Mouse (Mus musculus) layer of hippocampus, postnatal 10 days (tissue): Measurements from ENCODE around the gene Dnmt1. TPM values are rescaled to one million over a fixed set of nuclear protein-coding genes. Genes with fewer than 3 reads are reported as not detected.
"Not testable (repeated sequence)": the region's sequence is repeated elsewhere in the genome, so short reads cannot be mapped to it uniquely, and the experiment has no call there.

Experiments used
- DNase-seq, 2 experiments: peaks; one replicate each; pipeline ENCODE4 v3.0.0; 2021; ENCODE audit warnings: low spot score in 2 of 2
- long read RNA-seq: library from polyadenylated mRNA; stranded (forward); transcript quantifications from one replicate; pipeline ENCODE4 v2.0.0, GENCODE M21; 2023
- total RNA-seq, 2 experiments: library from RNA; stranded (reverse); gene quantifications; 2 replicates each; pipeline ENCODE4 v1.2.3; 2021

Dnmt1 gene
- total RNA-seq: 10 to 100 TPM; 47.4 to 52.1 TPM
- long read RNA-seq, full-length matches to known transcripts: 4 of 25 reads
- long read RNA-seq, partial matches to known transcripts: 19 of 25 reads
- long read RNA-seq, other reads (novel, unspliced or antisense): 2 of 25 reads

DNA sequence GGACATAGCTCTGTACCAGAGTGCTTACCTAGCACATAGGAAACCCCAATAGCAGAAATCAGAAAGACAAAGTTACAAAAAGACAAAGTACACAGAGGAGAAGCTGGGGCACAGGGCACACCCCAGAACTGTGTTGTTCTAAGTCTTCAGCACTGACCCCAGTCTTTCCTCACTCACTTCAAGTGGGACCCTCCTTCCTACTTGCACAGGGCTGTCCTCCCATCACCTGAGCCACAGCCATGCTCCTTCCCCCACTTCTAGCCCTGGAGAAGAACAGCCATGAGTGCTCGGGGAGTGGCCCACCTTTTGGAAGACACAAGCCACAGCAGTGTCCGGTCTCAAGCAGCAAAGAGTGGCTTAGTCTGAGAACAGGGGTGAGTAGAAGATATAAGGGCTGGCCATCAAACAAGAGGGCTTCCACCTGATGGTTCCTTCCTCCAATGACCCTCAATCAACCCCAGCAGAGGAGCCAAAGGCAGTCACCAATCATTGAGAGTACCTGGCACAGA lies at the start of gene Dnmt1:
Gene Dnmt1 (minus strand): TSS at position 459 of the 509 bp plus-strand sequence.
- DNase-seq: no peak

DNA sequence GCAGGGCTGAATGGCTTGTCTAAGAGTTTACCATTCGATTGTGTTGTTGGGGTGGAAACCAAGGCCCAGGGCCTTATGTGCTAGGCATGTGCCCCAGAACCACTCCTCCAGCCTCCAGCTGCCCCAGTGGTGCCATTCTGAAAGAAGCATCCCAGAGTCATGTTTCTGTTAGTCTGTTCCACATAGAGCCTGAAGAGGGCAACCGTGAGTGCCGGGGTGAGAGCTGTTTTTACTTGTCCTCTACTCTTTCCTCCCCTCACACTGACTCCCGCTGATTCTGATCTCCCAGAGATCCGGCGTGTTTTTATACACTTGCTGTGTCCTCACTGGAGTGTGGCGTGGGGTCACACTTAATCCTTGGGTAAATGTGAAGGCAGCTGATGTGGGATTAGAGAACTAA lies 48.3 kb upstream of the Dnmt1 start:
- no peak for DNase-seq

DNA sequence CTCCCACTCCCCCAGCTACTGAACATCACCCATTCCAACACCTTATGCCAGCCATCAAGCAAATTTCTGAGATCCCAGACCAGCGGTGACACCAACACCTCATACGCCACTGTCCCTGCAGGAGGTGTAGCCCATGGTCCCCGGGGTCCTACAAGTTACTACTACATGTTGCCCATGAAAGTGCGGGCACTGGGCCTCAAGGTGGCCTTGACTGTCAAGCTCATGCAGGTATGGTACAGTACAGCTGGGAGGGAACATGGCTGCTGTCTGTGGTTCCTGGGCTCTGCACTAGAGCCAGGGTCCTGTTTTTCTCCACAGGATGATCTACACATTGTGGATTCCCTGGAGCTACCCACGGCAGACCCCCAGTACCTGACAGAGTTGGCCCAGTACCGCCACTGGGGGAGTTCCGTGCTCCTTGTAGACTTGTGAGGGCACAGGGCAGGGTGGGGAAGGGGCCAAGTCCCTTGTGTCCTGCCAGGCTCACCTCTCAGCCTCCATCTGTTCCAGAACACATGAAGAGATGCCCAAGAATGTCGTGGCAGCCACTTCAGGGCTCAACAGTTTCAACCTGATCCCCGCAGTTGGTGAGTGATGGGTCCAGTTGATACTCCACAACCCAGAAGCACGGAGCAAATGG lies 47.7 kb upstream of the Dnmt1 start:
- no peak for DNase-seq

DNA sequence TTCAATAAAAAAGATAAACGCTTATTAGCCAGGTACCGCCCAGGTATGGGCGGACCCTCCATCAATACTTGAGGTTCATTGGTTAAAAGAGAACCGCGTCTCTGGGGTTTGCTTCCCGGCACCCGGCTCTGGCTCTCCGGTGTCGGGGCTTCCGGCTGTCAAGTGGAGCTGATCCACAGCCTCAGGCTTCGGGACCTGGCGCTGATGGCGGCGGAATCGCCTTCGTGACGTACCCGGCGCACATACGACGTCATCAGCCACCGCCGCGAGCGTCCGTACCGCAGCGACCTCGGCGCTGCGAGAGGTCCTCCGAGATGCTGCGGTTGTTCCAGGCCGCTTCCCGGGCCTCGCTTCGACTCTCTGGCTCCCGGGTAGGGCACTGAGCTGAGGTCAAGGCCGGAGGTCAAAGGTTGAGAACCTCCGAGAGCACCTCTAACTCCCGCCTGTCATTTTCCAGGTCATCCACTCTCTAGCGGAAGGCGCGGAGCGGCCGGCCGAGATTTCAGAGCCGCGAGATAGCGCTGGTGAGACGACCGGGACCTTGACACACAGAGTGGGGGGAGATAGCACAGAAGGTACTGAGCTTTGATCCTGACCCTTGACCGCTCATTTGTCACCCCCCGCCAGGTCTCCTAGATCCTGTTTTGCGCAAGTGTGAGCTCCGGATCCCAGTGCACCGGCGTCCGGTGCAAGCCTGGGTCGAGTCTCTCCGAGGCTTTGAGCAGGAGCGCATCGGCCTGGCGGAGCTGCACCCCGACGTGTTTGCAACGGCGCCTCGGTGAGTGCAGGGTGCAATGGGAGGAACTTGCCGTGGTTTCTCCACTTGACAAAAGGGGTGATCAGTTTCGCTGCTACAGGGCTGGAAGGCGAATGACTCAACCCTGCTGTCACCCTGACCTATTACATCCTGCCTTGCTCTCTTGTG lies 43.2 kb upstream of the Dnmt1 start, which contains the start of gene Mrpl4:
Gene Mrpl4 (plus strand): TSS at position 112 of the 925 bp plus-strand sequence.
- DNase-seq: peak; percentile 91 to 94

DNA sequence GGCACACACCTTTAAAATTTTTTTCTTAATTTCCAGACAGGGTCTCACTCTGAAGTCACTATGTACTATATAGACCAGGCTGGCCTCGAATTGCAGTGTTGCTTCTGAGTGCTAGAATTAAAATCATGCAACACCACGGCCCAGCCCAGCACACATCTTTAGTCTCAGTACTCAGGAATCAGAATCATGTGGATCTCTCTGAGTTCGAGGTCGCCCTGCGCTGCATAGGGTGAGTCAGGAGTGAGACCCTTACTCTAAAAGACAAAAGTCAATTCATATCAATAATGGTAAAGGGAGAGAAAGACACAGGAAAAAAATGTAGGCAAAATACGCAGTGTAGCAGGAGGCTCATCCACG lies 42.6 kb upstream of the Dnmt1 start:
- no peak for DNase-seq

DNA sequence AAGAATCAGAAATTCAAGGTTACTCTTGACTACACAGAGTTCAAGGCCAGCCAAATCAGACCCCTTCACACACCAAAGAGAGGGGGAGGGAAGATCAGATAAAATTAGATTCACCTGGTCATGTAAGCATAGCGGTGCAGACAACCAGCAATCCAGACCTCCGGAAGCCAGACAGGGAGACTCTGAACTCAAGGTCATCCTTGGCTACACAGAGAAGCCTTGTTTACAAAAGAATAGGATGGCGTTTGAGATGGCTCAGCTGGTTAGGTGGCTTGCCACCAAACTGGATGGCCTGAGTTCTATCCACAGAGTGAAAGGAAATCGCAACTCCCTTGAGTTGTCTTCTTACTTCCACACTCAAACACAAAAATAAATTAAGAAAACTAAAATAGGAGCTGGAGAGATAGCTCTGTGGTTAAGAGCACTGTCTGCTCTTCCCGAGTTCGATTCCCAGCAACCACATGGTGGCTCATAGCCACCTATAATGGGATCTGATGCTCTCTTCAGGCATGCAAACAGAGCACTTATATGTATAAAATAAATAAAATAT lies 42.0 kb upstream of the Dnmt1 start:
- no peak for DNase-seq

DNA sequence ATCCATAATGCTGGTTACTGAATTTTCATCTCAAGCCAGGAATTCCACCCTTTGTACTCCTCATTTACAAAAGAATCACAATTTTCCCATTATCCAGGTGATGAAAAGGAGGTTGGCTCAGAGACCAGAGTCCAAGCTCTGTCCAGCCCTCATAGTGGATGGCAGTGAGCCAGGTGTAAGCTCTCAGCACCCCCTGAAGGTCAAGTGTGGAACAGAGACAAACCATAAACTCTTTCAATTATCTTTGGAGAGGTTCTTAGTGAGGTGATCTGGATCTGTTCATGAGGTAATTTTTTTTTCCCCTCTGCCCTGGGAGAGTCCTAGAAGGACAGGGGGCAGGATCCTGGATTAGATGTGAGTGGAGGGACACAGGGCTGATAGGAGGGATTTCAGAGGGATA lies 41.1 kb upstream of the Dnmt1 start:
- no peak for DNase-seq

DNA sequence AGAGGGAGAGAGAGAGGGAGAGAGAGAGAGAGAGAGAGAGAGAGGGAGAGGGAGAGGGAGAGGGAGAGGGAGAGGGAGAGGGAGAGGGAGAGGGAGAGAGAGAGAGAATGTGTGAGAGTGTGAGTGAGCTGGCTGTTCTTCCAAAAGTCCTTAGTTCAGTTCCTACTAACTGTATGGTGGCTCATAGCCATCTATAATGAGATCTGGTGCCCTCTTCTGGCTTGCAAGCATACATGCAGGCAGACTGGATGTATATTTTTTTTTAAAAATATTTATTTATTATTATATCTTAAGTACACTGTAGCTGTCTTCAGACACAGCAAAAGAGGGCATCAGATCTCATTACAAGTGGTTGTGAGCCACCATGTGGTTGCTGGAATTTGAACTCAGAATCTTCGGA lies 38.6 kb upstream of the Dnmt1 start:
- not testable (repeated sequence) for DNase-seq

DNA sequence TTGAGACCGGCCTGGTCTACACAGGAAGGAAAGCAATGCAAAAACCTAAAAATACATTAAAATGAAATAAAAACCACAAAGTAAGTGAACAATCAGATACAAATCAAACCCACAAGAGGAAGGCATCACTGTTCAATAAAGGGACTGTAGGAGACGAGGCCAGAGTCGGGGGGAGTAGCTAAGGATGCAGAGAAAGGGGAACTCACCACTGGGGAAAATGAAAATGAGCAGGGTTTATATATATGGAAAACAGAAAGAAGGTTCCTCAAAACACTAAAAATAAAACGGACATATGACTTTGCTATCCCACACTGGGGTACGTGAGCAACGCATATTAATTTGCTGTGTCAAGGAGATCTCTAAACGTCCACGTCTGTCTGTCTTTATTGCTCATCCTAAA lies 37.4 kb upstream of the Dnmt1 start:
- no peak for DNase-seq

DNA sequence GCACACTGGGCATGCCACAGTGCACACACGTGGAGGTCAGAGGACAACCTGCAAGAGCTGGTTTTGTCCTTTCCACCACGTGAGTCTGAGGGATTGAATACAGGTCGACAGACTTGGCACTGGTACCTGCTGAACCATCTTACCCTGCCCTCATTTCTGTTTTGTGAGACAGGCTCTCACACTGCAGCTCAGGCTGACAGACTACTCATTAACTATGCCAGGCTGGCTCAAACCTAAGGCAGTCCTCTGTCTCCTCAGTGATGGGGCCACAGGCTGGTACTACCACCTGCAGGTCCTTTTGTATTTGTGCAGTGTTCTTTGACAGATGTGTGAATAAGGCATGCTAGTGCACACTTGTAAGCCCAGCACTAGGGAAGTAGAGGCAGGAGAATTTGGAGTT lies 35.4 kb upstream of the Dnmt1 start:
- no peak for DNase-seq

DNA sequence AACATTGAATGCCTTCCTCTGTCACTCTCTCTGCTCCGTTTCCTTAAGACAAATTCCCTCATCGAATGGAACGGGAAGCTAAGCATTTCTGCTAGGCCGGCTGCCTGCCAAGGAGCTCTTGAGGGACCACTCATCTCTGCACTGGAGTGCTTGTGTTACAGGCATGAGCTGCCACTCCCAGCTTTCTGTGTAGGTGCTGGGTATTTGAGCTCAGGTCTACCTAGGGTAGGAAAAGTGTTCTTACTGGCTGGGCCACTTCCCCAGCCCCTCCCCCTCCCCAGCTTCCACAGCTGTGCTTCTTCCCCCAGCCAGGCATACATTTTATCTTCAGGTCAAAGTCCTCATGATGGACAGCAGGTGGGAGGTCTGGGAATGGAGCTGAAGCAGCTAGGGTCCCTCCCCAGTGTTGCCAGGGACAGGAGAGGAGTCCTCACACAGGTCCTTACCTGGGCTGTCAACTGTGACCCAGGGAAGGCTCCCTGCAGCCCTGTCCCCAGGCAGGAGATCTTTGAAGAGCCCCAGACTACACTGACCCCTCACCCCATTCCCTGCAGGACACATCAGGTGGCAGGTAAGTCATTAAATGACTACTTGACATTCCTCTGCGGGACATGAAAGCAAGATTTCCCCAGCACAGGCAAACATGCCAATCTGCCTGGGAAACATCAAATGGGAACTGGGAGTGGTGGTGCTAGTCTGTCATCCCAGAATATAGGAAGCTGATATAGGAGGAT lies 33.6 kb upstream of the Dnmt1 start:
- DNase-seq: no peak

DNA sequence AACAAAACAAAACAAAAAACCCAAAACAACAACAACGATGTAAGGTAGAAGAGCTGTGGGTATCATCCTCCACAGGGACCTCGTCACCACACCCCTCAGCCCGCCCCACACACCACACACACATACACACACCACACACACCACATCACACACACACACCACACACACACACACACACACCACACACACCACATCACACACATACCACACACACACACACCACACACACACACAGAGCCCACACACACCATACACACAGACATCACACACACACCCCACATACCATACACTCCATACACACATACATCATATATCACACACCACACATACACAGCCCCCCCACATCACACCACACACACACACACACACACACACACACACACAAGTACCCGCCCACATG lies 31.9 kb upstream of the Dnmt1 start:
- DNase-seq: no peak

DNA sequence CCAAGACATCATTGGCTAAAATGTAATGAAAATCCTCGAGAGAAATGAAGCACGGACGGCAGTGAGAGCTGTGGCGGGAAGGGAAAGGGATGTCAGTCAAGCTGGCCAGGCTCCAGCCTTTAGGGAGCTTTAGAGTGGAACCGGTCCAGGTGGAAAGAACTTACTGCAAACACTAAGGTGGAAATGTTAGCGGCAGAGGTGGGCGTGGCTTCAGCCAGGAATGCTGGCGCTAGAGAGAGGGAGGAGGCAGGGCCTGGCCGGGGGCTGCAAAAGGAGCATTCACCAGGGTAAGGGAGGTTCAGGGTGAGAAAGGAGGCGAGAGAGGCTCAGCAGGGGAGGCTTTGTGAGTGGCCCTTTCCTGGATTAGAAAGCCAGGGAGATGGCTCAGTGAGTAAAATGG lies 31.2 kb upstream of the Dnmt1 start:
- no peak for DNase-seq

DNA sequence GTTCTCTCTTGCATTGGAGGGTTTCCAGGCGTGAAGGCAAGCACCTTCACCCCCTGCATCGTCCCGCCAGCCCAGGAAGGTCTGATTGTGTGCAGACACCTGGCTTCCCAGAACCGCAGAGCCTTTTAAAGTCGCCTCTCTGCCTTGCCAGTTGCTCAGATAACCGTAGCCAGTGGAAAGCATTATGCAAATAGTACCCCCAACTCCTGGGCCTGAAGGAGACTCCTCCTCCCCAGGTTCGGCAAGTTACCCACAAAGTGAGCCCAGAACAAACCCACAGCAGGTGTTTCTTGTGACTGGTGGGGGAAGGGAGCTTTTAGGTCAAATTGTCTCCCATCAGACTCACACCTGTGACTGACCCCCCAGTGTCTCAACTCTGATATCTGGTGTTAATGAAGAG lies 28.3 kb upstream of the Dnmt1 start:
- no peak for DNase-seq

DNA sequence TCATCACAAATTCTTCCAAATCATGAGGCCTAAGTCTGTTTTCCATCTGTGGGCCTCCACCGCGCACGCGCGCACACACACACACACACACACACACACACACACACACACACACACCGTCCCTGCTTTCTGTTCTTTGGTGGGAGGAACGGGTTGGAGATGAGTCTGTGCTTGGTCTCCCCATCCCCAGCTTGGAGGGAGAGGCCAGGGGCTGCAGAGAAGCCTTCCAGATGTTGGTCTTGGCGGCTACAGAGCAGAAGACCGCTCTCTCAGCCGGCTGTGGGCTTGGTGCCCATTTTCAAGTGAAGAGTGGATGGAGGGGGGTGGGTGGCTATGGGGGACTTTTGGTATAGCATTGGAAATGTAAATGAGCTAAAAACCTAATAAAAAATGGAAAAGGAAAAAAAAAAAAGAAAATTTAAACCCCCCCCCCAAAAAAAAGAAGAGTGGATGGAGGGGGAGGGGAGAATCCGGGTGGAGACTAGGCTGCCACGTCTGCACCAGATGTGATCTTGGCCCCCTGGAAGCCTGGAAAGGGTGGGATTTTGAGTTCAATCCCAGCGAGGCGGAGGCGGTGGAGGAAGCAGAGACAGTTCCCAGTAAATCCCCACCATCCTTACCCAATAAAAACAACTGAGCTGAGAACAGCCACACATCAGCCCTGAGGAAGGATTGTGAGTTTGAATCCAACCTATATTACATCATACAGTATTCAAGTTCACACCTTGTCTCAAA lies 27.4 kb upstream of the Dnmt1 start:
- DNase-seq: no peak

DNA sequence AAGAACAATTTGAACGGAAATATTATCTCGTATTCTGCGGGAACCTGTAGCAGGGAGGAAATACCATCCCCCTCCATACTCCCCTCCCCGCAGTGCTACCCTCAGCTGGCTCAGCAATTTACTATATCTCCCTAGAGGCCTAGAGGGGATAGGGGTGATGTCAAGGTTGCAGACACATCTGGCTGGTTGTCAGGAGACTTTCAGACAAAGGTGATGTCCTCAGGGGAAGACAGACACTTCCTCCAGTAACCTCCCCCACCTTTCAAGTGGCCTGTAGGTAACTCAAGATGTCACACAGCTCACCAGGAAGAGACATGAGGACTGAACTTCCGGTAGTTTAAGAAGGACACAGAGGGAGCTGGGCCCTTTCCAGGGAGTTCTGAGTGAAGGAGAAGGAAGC lies 23.5 kb upstream of the Dnmt1 start:
- DNase-seq: no peak

DNA sequence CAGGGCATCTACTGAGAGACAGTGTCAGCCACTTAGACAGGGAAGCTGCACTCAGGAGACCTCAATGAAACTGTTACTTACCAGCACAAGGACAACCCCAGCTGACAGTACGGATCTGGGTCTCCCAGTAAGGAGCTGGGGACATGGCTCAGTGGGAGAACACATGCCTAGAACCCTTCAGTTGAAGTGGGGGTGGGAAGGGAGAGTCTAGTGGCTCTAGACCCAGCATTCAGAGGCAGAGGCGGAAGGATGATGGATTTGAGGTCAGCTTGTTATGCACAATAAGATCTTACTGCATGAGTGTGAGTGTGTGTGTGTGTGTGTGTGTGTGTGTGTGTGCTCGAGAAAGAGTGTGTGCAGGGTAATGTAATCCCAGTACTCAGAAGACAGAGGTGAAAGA lies 22.5 kb upstream of the Dnmt1 start:
- DNase-seq: no peak

DNA sequence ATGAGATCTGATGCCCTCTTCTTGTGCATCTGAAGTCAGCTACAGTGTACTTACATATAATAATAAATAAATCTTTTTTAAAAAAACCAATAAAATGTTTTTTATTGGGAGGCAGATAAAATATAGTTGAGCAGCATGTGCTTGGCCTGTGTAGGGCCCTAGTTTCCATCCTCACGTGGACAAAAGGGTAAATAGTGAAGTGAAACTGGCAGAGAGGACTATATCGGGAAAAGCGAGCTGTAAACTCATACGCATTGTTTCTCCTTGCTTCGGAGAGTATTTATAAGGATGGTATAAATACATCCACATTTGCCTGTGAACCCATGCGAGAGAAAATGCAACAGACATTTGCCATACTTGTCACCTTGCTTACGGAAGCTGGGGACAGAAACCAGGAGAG lies 20.1 kb upstream of the Dnmt1 start:
- no peak for DNase-seq

DNA sequence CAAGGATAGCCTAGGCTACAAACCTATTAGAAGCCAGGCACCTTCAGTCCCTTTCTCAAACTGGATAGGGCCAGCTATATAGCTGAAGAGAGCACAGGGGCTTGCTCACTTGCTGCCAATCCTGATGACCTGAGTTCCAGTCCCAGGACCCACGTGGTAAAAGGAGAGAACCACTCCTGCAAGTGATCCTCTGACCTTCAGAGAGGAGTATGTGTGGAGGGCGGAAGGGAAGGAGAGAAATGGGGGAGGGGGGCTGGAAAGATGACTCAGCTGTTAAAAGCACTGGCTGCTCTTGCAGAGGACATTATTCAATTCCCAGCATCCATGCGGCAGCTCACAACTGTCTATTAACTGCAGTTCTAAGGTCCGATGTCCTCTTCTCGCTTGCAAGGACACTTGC lies 19.5 kb upstream of the Dnmt1 start:
- no peak for DNase-seq

DNA sequence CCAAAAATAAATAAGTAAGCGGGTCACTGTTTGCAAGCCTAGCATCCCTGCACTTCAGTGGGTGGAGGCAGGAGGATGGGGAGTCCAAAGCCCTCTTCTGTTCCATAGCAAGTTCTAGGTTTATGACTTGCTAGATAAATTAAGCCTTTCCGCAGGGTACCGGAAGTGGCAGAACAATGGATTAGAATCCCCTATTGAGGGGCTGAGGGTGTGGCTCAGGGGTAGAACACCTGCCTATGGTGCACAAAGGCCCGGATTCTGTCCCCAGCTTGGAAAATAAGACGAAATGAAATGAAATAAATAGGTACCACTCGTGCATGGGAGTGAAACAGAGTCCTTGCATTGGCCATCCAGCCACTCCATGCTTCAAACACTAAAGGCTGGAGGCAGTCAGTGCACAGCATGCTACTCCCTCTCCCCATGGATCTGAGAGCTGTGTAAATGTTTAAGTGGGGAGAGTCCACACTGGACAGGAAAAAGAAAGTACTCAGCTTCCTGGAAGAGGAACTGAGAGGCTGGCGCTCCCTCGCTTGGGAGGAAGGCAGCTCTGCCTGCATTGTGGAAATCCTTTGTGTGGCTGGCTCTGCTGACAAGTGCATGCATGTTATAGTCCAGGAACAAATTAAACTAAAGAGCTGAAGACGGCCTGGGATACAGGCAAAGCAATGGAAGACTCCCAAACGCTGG lies 18.9 kb upstream of the Dnmt1 start:
- DNase-seq: no peak
